Comparison of ENCODE assay signal across 29 mouse cellular contexts in genomic region chr1:39288425-39288824, GRCm38 (mm10).
DNase-seq lines count a peak whose midpoint lies in the region; ATAC-seq and TF ChIP-seq lines count a peak whose summit lies in the region.
"Had no signal": no experiment of that assay in that cellular context is flagged by ENCODE, and none has a peak within 500 bp of the region (broad histone marks: within the 10 kb centered on the region; RNA-seq: fewer than 3 reads in every experiment).

No protein-coding gene starts in this region.

- no peak for TF ChIP-seq EP300 in lung, postnatal 0 days (IDR thresholded peaks at IDR 0.05)

- H3K36me3 ChIP-seq in heart, embryonic 16.5 days (ENCODE audit: control insufficient read depth, insufficient read depth): no peaks in the 10 kb centered on the region
- H3K36me3 ChIP-seq in lung, postnatal 0 days (ENCODE audit: insufficient read depth, low read length): no peaks in the 10 kb centered on the region
- H3K36me3 ChIP-seq: G1E; heart, embryonic 13.5 days; limb, embryonic 13.5 days; liver, embryonic 13.5 days; neural tube, embryonic 15.5 days had no signal

- peak overlapping the region; percentile 29; the same call in 1 of the 2 replicates for H3K27ac ChIP-seq in heart, embryonic 16.5 days (ENCODE audit: low read length)
- no peak overlapping the region for H3K27ac ChIP-seq in lung, postnatal 0 days (ENCODE audit: low read length)
- H3K27ac ChIP-seq: forebrain, embryonic 13.5 days; heart, adult 2 months; heart, embryonic 13.5 days; hindbrain, embryonic 14.5 days; limb, embryonic 13.5 days; liver, embryonic 13.5 days; macrophage; neural tube, embryonic 15.5 days; stomach, postnatal 0 days had no signal

- no peak for TF ChIP-seq POLR2A in lung, adult 2 months (IDR thresholded peaks at IDR 0.05; ENCODE audit: borderline replicate concordance, extremely low read depth, low read depth, low read length)

- H3K4me1 ChIP-seq in heart, embryonic 16.5 days (ENCODE audit: control insufficient read depth, insufficient read depth, low read length): peaks cover 11% of the 10 kb centered on the region; the same call in 1 of the 2 replicates
- H3K4me1 ChIP-seq in lung, postnatal 0 days (ENCODE audit: insufficient read depth, low read depth, low read length): no peaks in the 10 kb centered on the region
- H3K4me1 ChIP-seq in lung, adult 2 months (ENCODE audit: control insufficient read depth, insufficient read depth, low read length): peaks cover 6% of the 10 kb centered on the region; the same call in 1 of the 2 replicates
- H3K4me1 ChIP-seq: forebrain, embryonic 13.5 days; limb, embryonic 13.5 days; liver, embryonic 13.5 days; neural tube, embryonic 15.5 days had no signal

- DNase-seq in adrenal gland, adult 8-10 months: peak; percentile 17
- no peak for DNase-seq in adrenal gland, postnatal 10 days
- DNase-seq in heart, adult 11 months: no peak
- DNase-seq in lung, postnatal 0 days (ENCODE audit: low spot score): peak; percentile 45
- DNase-seq in lung, adult 2 months: no peak
- peak; percentile 16 for DNase-seq in lung, postnatal 25 days (ENCODE audit: low spot score)
- DNase-seq: adrenal gland, postnatal 36 days; cerebellum, adult 2 months; cerebellum, postnatal 25 days; gastrocnemius, postnatal 25 days; kidney, postnatal 4 days; liver, embryonic 13.5 days; midbrain, embryonic 14.5 days; right cerebral cortex, adult 18-20 months; right cerebral cortex, postnatal 4 days; thymus, adult 2 months; thymus, postnatal 36 days had no signal

- WGBS in heart, embryonic 16.5 days: 55% methylated on average over 3 of the region's 3 CpGs
- WGBS in lung, postnatal 0 days: 42% methylated on average over 3 of the region's 3 CpGs
- 45% methylated on average over 3 of the region's 3 CpGs for WGBS in lung, adult 2 months

- no peak for TF ChIP-seq CTCF in lung, postnatal 0 days (IDR thresholded peaks at IDR 0.05)
- TF ChIP-seq CTCF in lung, adult 2 months (IDR thresholded peaks at IDR 0.05; ENCODE audit: insufficient read depth, low read length): no peak

- H3K4me3 ChIP-seq in heart, embryonic 16.5 days (ENCODE audit: low read length): no peak overlapping the region
- no peak overlapping the region for H3K4me3 ChIP-seq in lung, postnatal 0 days (ENCODE audit: low read depth, low read length)
- no peak overlapping the region for H3K4me3 ChIP-seq in lung, adult 2 months (replicated peaks; ENCODE audit: extremely low read depth, low read depth, low read length)
- H3K4me3 ChIP-seq: forebrain, embryonic 13.5 days; heart, adult 2 months; heart, embryonic 13.5 days; limb, embryonic 13.5 days; liver, embryonic 13.5 days; neural tube, embryonic 15.5 days had no signal

- H3K4me2 ChIP-seq in heart, embryonic 16.5 days (ENCODE audit: low read depth, low read length): no peak overlapping the region
- no peak overlapping the region for H3K4me2 ChIP-seq in lung, postnatal 0 days (replicated peaks; ENCODE audit: low read depth, low read length)
- H3K4me2 ChIP-seq: forebrain, embryonic 13.5 days; heart, embryonic 13.5 days; hindbrain, embryonic 14.5 days; limb, embryonic 13.5 days; liver, embryonic 13.5 days; neural tube, embryonic 15.5 days had no signal

- no peak for ATAC-seq in heart, embryonic 16.5 days (replicated peaks; ENCODE audit: extremely low read depth, insufficient read depth, low FRiP score)
- ATAC-seq in lung, postnatal 0 days: peak; percentile 46
- no peak for ATAC-seq in megakaryocyte, adult 5-6 weeks (ENCODE audit: poor library complexity, severe bottlenecking)
- ATAC-seq: forebrain, embryonic 13.5 days; intestine, postnatal 0 days had no signal

- no peak overlapping the region for H3K9ac ChIP-seq in heart, embryonic 16.5 days (ENCODE audit: low read length)
- no peak overlapping the region for H3K9ac ChIP-seq in lung, postnatal 0 days (replicated peaks; ENCODE audit: low read depth)
- H3K9ac ChIP-seq: forebrain, embryonic 13.5 days; heart, embryonic 13.5 days; hindbrain, embryonic 14.5 days; limb, embryonic 13.5 days; liver, embryonic 13.5 days; neural tube, embryonic 15.5 days had no signal

- H3K9me3 ChIP-seq in heart, embryonic 16.5 days (replicated peaks; ENCODE audit: control insufficient read depth, low read length): no peaks in the 10 kb centered on the region
- H3K9me3 ChIP-seq in lung, postnatal 0 days (ENCODE audit: low read length): no peaks in the 10 kb centered on the region
- H3K9me3 ChIP-seq: forebrain, embryonic 13.5 days; G1E; heart, embryonic 13.5 days; limb, embryonic 13.5 days; liver, embryonic 13.5 days; neural tube, embryonic 15.5 days had no signal

- no peaks in the 10 kb centered on the region for H3K27me3 ChIP-seq in heart, embryonic 16.5 days (ENCODE audit: control insufficient read depth, insufficient read depth, low read length)
- no peaks in the 10 kb centered on the region for H3K27me3 ChIP-seq in lung, postnatal 0 days (replicated peaks; ENCODE audit: insufficient read depth, low read length)
- H3K27me3 ChIP-seq: forebrain, embryonic 13.5 days; heart, embryonic 13.5 days; limb, embryonic 13.5 days; liver, embryonic 13.5 days; neural tube, embryonic 15.5 days had no signal

Comparison
In these comparisons a context has a peak if more than half of its experiments do, and no peak if none do; other contexts are left out.
1. DNase-seq: peak in adrenal gland, adult 8-10 months (single experiment), lung, postnatal 0 days (single experiment) and lung, postnatal 25 days (single experiment); none in adrenal gland, postnatal 10 days (single experiment), heart, adult 11 months (single experiment) and lung, adult 2 months (single experiment).